In genomic region chr16:20424719-20425650, GRCm38 (mm10) we compare ENCODE assay signal across 8 mouse cellular contexts. TPM values are rescaled to one million over a fixed set of nuclear protein-coding genes. Genes with fewer than 3 reads are reported as not detected.
DNase-seq lines count a peak whose midpoint lies in the region; ATAC-seq and TF ChIP-seq lines count a peak whose summit lies in the region.

No protein-coding gene starts in this region.

- no peak for ATAC-seq in forebrain, embryonic 13.5 days
- no peak for ATAC-seq in hindbrain, postnatal 0 days

- peak overlapping the region; percentile 84 for H3K9ac ChIP-seq in forebrain, embryonic 13.5 days
- peak overlapping the region; percentile 81 for H3K9ac ChIP-seq in hindbrain, postnatal 0 days (replicated peaks; ENCODE audit: low read length)

- 0 out of 2 replicates have a peak overlapping the region, but pooled peaks have one; percentile 90 for H3K27ac ChIP-seq in forebrain, embryonic 13.5 days
- H3K27ac ChIP-seq in hindbrain, postnatal 0 days = 0 out of 2 replicates have a peak overlapping the region, but pooled peaks have one; percentile 92
- no peak overlapping the region for H3K27ac ChIP-seq in olfactory bulb, adult 2 months (ENCODE audit: insufficient read depth, low read depth, low read length)

- H3K4me1 ChIP-seq in forebrain, embryonic 13.5 days = peaks cover 15% of the 10 kb centered on the region
- H3K4me1 ChIP-seq in hindbrain, postnatal 0 days (ENCODE audit: insufficient read depth, low read length) = peaks cover 14% of the 10 kb centered on the region
- peaks cover 3% of the 10 kb centered on the region; the same call in 1 of the 2 replicates for H3K4me1 ChIP-seq in olfactory bulb, adult 2 months (ENCODE audit: control insufficient read depth, insufficient read depth, low read length)

- H3K27me3 ChIP-seq in forebrain, embryonic 13.5 days = no peaks in the 10 kb centered on the region
- H3K27me3 ChIP-seq in hindbrain, postnatal 0 days (ENCODE audit: insufficient read depth, low read length) = no peaks in the 10 kb centered on the region

- TF ChIP-seq CTCF in hindbrain, postnatal 0 days (IDR thresholded peaks at IDR 0.05; ENCODE audit: low read depth) = no peak
- TF ChIP-seq CTCF in olfactory bulb, adult 2 months (IDR thresholded peaks at IDR 0.05; ENCODE audit: insufficient read depth, low read depth, low read length) = no peak

- peak overlapping the region; percentile 81 for H3K4me2 ChIP-seq in forebrain, embryonic 13.5 days
- H3K4me2 ChIP-seq in hindbrain, postnatal 0 days (ENCODE audit: low read depth, low read length) = peak overlapping the region; percentile 86

- 57% methylated on average over 10 of the region's 10 CpGs for WGBS in forebrain, embryonic 13.5 days
- 49% methylated on average over 10 of the region's 10 CpGs for WGBS in hindbrain, postnatal 0 days
- 33% methylated on average over 10 of the region's 10 CpGs for WGBS in olfactory bulb, adult 2 months

- peaks cover 21% of the 10 kb centered on the region for H3K36me3 ChIP-seq in forebrain, embryonic 13.5 days (ENCODE audit: poor library complexity, severe bottlenecking)
- H3K36me3 ChIP-seq in hindbrain, postnatal 0 days (ENCODE audit: insufficient read depth, low read length) = peaks cover 5% of the 10 kb centered on the region; the same call in 1 of the 2 replicates

- TF ChIP-seq POLR2A in olfactory bulb, adult 2 months (IDR thresholded peaks at IDR 0.05; ENCODE audit: insufficient read depth, low read depth, low read length) = no peak

- H3K9me3 ChIP-seq in forebrain, embryonic 13.5 days (replicated peaks) = no peaks in the 10 kb centered on the region
- no peaks in the 10 kb centered on the region for H3K9me3 ChIP-seq in hindbrain, postnatal 0 days (ENCODE audit: low read length)

- H3K4me3 ChIP-seq in forebrain, embryonic 13.5 days = peak overlapping the region; percentile 79
- H3K4me3 ChIP-seq in hindbrain, postnatal 0 days (ENCODE audit: low read length) = peak overlapping the region; percentile 74
- H3K4me3 ChIP-seq in olfactory bulb, adult 2 months (ENCODE audit: insufficient read depth, low read depth, low read length) = peak overlapping the region; percentile 97

- peak; percentile 19 for DNase-seq in urinary bladder, postnatal 25 days (ENCODE audit: low spot score)
- no peak for DNase-seq in urinary bladder, postnatal 10 days (ENCODE audit: low spot score)
- no peak for DNase-seq in hindbrain, postnatal 0 days (ENCODE audit: low spot score)
- DNase-seq in lung, adult 18-20 months = peak; percentile 39 to 44
- no peak for DNase-seq in urinary bladder, adult 2 months (ENCODE audit: low spot score)
- no peak for DNase-seq in frontal cortex, postnatal 14 days (ENCODE audit: low spot score in 2 of 2)

RNA-seq across cellular contexts. Expression of gene Abcc5, which starts 1.2 kb away (rescaled TPM):
- 105 and 114 TPM in 2 replicates for polyA plus RNA-seq in forebrain, embryonic 13.5 days (2015; fragmentation: Nextera tagmentation; extraction: Ambion mirVana)
- 72.7 and 80.1 TPM in 2 replicates for total RNA-seq in hindbrain, postnatal 0 days (2014; rRNA removed)
- polyA plus RNA-seq in hindbrain, postnatal 0 days (2015; fragmentation: Nextera tagmentation; extraction: Ambion mirVana) = 80.4 and 81.0 TPM in 2 replicates
- polyA plus RNA-seq in olfactory bulb, adult 2 months (2012; ENCODE audit: insufficient read depth, insufficient read length, low replicate concordance, missing spikeins) = 577 and 578 TPM in 2 replicates
- polyA plus RNA-seq in urinary bladder, adult 2 months (2012; rRNA removed) = 128 and 170 TPM in 2 replicates

Comparison
In these comparisons a context has a peak if more than half of its experiments do, and no peak if none do; other contexts are left out.
1. DNase-seq: peak in urinary bladder, postnatal 25 days (single experiment) and lung, adult 18-20 months (2 of 2); none in urinary bladder, postnatal 10 days (single experiment), hindbrain, postnatal 0 days (single experiment), urinary bladder, adult 2 months (single experiment) and frontal cortex, postnatal 14 days (0 of 2).
2. Peak in every context shown above with its lines, with median percentiles within 50 percentile points of each other: H3K4me3 ChIP-seq.